Mouse (Mus musculus): ENCODE data around the gene Fgf11.

- TF ChIP-seq CTCF (IDR thresholded peaks at IDR 0.05; ENCODE audit: extremely low read depth, insufficient read length, insufficient replicate concordance, low read depth, low read length) (no peak), POLR2A (IDR thresholded peaks at IDR 0.05; ENCODE audit: low read depth, low read length) (no peak)
These were observed 25.2 kb downstream of the Fgf11 start for GRCm38 (mm10) chr11:69776488-69776887.

Data from small intestine, adult 2 months (tissue).